Mouse (Mus musculus) thymus, adult 2 months (tissue): ENCODE measurements around the gene Nars2.

Source experiments
- CTCF ChIP-seq: fragments of 200-500 bp; IDR thresholded peaks from 2 replicates; pipeline ENCODE4 v1.5.1; 2012; ENCODE audit warnings: mild to moderate bottlenecking, control low read depth, low read length, moderate library complexity, borderline replicate concordance; ENCODE audit not compliant: control insufficient read depth, poor library complexity, insufficient read depth; ENCODE audit errors: extremely low read depth
- POLR2A ChIP-seq: fragments of 200-500 bp; IDR thresholded peaks from 2 replicates; pipeline ENCODE4 v1.6.1; 2012; ENCODE audit warnings: mild to moderate bottlenecking, low read length, control low read depth, moderate library complexity; ENCODE audit not compliant: control insufficient read depth, poor library complexity, insufficient read depth; ENCODE audit errors: extremely low read depth

DNA sequence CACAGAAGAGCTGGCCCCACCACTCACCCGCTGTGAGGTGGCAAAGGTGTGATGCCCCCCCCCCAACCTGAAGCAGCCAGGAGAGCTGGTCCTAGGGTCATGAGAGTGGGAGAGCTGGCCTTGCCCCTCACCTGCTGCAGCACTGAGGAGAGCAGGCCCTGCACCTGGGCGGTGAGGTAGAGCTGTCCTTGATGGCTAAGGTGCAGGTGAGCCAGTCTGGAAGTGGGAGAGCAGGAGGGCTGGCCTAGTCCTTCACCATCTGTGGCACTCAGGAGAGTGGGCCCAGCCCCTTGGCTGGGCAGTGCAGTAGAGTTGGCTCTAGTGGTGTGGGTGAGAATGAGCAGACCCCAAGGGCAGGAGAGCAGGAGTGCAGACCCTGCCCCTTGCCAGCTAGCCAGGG, 28.4 kb upstream of the Nars2 start:
- TF ChIP-seq CTCF (no peak), POLR2A (no peak)
